Mouse (Mus musculus) midbrain, embryonic 12.5 days (tissue): Measurements from ENCODE around the gene Parp16. TPM values are rescaled to one million over a fixed set of nuclear protein-coding genes. Genes with fewer than 3 reads are reported as not detected.

Experiments
- ATAC-seq: fragments of 200-750 bp; cut with Nextera tagmentation; 2 replicates; pipeline ENCODE4 v1.8.0; 2017; ENCODE audit warnings: low read depth, moderate TSS enrichment, moderate library complexity; ENCODE audit not compliant: low FRiP score
- H3K27ac ChIP-seq: fragments of 300-500 bp; sonication (generic); replicated peaks from 2 replicates; pipeline ENCODE4 v1.5.1; 2016; ENCODE audit warnings: mild to moderate bottlenecking
- H3K27me3 ChIP-seq: fragments of 300-500 bp; sonication (generic); 2 replicates; pipeline ENCODE4 v1.6.1; 2016; ENCODE audit warnings: mild to moderate bottlenecking
- H3K36me3 ChIP-seq: fragments of 300-500 bp; sonication (generic); 2 replicates; pipeline ENCODE4 v1.6.1; 2016
- H3K4me1 ChIP-seq: fragments of 300-500 bp; sonication (generic); 2 replicates; pipeline ENCODE4 v1.6.1; 2016
- H3K4me2 ChIP-seq: fragments of 300-500 bp; sonication (generic); replicated peaks from 2 replicates; pipeline ENCODE4 v1.6.1; 2016; ENCODE audit warnings: mild to moderate bottlenecking, moderate library complexity
- H3K4me3 ChIP-seq: fragments of 300-500 bp; sonication (generic); 2 replicates; pipeline ENCODE4 v1.5.1; 2016; ENCODE audit warnings: mild to moderate bottlenecking
- H3K9ac ChIP-seq: fragments of 300-500 bp; sonication (generic); replicated peaks from 2 replicates; pipeline ENCODE4 v1.6.1; 2016; ENCODE audit warnings: mild to moderate bottlenecking, moderate library complexity
- H3K9me3 ChIP-seq: fragments of 300-500 bp; sonication (generic); 2 replicates; pipeline ENCODE4 v1.6.1; 2016; ENCODE audit warnings: mild to moderate bottlenecking
- WGBS: fragments of 180-500 bp; shearing (Covaris S2); methylation state at CpG from one replicate; pipeline ENCODE4 v1.1.7; 2016; 5-methylcytosine and 5-hydroxymethylcytosine counted together
- polyA plus RNA-seq: library from polyadenylated mRNA; unstranded; fragments of >200 nt; fragmentation: Nextera tagmentation; extraction: Ambion mirVana; gene quantifications from 2 replicates; pipeline ENCODE4 v1.2.1, GENCODE M21; 2016

Gene Parp16
- 5.6 and 6.5 TPM in 2 replicates for polyA plus RNA-seq

DNA sequence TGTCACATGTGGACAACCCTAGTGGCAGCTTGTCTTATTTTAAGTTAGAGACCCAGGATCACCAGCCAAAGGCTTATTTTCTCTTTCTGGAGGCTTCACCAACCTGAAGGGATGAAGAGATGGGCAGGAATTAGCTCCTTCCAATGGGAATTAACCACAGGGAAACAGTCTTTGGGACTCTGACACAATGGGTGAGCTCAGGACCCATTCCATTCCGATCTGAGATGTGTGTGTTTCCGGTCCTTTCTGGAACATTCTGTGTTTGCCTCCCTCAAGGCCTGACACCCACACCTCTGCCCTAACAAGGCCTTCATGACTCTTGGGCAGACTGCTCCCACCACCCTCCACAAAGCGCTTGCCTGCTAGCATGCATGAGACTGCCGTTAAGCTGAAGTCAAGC, at the start of gene Parp16:
Gene Parp16 (plus strand): TSS at position 301 of the 400 bp plus-strand sequence.
- Histone ChIP-seq H3K36me3 (no peaks in the 10 kb centered on the region), H3K4me2 (0 out of 2 replicates have a peak within 1 kb of the TSS, but pooled peaks have one; percentile 38), H3K9me3 (no peaks in the 10 kb centered on the region), H3K27ac (peak within 1 kb of the TSS; percentile 77), H3K4me3 (no peak within 1 kb of the TSS), H3K4me1 (peaks cover 44% of the 10 kb centered on the region), H3K9ac (no peak within 1 kb of the TSS), H3K27me3 (no peaks in the 10 kb centered on the region)
- 89% methylated on average over 4 of the region's 4 CpGs for WGBS
- ATAC-seq: no peak

DNA sequence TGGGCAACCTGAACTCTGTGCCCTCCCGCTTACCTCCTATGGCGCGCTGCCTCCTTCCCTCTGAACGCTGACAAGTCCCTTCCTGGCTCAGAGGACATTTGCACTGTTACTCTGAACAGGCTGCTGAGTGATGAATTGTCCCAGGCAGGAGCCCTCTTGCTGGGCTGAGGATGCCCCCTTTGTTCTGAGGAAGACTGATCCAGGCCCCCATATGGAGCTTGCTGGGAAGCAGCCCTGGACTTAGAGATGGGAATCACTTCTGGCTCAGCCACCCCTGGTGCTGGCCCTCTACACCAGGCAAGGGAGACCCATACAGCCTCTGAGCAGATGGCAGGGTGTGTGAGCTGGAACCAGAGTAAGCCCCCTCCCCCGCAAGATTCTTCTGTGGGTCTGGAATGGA, 49.2 kb upstream of the Parp16 start:
- peak overlapping the region; percentile 35 for H3K9ac ChIP-seq
- peak overlapping the region; percentile 13; the same call in 1 of the 2 replicates for H3K4me3 ChIP-seq
- H3K4me2 ChIP-seq: peak overlapping the region; percentile 77
- peaks cover 74% of the 10 kb centered on the region for H3K36me3 ChIP-seq
- H3K9me3 ChIP-seq: no peaks in the 10 kb centered on the region
- ATAC-seq: no peak
- H3K27ac ChIP-seq: peak overlapping the region; percentile 64
- 51% methylated on average over 5 of the region's 5 CpGs for WGBS
- peaks cover 82% of the 10 kb centered on the region for H3K4me1 ChIP-seq
- H3K27me3 ChIP-seq: no peaks in the 10 kb centered on the region

DNA sequence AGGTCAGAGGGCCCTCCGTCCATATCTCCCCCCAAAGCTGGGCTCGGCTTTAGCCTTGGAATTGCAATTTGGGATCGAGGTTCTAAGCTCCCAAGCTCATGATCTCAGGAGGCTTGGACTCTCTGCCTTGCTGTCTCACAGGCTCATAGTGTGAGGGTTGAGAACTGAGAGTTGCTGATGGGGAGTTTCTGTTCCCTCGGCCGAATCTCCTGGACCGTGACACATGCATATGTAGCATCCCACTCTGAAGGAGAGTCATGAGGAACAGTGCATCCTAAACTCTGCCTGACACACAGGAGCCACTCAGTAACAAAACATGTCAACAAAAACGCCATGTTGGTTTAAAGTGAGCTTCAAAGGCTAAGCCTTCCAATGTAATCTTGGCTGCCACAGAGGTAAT, 46.6 kb upstream of the Parp16 start:
- H3K27me3 ChIP-seq: no peaks in the 10 kb centered on the region
- peaks cover 90% of the 10 kb centered on the region for H3K4me1 ChIP-seq
- peaks cover 81% of the 10 kb centered on the region for H3K36me3 ChIP-seq
- H3K9ac ChIP-seq: no peak overlapping the region
- H3K4me2 ChIP-seq: no peak overlapping the region
- no peaks in the 10 kb centered on the region for H3K9me3 ChIP-seq
- ATAC-seq: no peak
- 81% methylated on average over 7 of the region's 7 CpGs for WGBS
- no peak overlapping the region for H3K4me3 ChIP-seq
- peak overlapping the region; percentile 64 for H3K27ac ChIP-seq

DNA sequence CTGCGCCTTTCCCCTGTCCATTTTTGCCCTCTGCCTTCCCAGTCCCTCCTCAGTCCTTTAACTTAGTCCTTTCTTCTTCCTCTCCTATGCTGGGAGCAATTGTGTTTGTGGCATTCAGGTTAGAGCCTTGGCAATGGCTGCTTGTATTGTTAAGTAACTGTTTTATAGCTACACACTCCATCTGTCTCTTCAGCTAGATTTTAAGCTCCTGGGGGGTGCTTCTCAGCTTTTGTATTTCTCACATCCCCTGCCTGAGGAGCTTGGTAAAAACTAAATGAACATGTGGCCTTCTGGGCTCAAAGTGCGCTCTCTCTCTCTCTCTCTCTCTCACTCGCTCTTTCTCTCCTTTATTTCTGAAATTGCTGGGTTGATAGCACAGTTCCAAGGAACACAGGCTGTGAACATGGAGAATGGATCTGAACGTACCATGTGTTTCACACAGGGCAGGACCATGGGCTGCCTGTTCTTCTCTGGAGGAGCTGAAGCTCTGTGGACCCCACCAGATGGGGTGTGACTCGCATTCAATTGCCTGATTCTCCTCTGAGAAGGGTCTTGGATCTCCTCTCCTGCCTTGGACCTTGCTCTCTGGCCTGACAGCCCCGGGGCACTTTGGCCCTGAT, 42.3 kb upstream of the Parp16 start:
- no peak for ATAC-seq
- Histone ChIP-seq H3K9me3 (no peaks in the 10 kb centered on the region), H3K9ac (peak overlapping the region; percentile 46), H3K4me2 (peak overlapping the region; percentile 35), H3K4me3 (peak overlapping the region; percentile 13; the same call in 1 of the 2 replicates), H3K36me3 (peaks cover 57% of the 10 kb centered on the region), H3K27ac (peak overlapping the region; percentile 96), H3K4me1 (peaks cover 93% of the 10 kb centered on the region), H3K27me3 (no peaks in the 10 kb centered on the region)
- 11% methylated on average over 6 of the region's 6 CpGs for WGBS

DNA sequence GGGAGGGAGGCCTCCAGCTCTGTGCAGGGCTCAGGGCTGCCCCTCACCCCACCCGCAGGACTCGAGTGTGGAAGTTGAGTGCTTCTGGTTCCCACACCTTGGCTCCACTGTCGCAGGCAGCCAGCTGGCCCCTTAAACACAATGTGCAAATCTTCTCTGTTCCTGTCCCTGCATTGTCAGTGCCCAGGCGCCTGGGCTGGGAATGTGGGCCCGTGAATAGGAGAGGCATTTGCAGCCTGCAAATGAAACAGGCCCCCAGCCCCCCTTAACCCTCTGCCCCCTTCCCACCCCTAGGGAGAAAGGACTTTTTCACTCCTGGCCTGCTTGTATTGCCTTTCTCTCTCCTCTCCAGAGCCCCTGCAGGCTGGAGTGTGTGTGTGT, 41.8 kb upstream of the Parp16 start:
- ATAC-seq: peak; percentile 88
- peaks cover 93% of the 10 kb centered on the region for H3K4me1 ChIP-seq
- H3K27me3 ChIP-seq: no peaks in the 10 kb centered on the region
- H3K4me3 ChIP-seq: peak overlapping the region; percentile 13; the same call in 1 of the 2 replicates
- H3K4me2 ChIP-seq: peak overlapping the region; percentile 35
- peaks cover 52% of the 10 kb centered on the region for H3K36me3 ChIP-seq
- no peaks in the 10 kb centered on the region for H3K9me3 ChIP-seq
- 5% methylated on average over 5 of the region's 5 CpGs for WGBS
- H3K9ac ChIP-seq: peak overlapping the region; percentile 46
- peak overlapping the region; percentile 96 for H3K27ac ChIP-seq

DNA sequence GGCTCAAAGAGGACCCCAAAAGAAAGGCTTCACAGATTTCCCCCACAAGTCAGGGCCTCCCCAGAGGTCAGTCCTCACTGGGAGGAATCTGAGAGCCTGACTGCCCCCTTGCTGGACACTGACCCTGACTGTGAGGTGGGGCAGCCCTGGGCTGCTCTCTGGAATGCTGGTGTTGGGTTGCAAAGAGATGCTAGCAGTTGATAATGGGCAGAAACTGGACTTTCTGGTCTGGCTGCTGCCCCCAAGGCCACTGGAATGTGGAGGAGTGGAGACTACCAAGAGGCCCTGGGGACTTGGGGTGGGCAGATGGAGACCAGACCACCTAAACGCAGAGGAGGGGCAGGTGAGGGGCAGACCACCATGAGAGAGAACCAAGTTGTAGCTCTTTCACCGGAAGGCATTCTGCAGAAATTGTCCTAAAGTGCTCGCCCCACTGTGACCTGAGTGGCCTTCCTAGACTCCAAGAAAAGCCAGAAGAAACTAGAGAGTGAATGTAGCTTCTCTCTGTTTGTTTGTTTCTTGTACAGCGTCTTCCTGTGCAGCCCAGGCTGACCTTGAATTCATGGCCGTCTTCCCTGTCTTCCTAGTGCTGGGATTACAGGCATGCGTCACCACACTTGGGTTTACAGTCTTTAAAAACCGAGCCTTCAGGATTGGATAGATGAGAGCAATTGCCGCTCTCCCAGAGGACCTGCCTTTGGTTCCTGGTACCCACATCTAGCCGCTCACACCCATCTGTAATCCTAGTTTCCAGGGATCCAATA, 40.3 kb upstream of the Parp16 start:
- Histone ChIP-seq H3K4me3 (no peak overlapping the region), H3K27me3 (no peaks in the 10 kb centered on the region), H3K9me3 (no peaks in the 10 kb centered on the region), H3K9ac (peak overlapping the region; percentile 46), H3K4me1 (peaks cover 90% of the 10 kb centered on the region), H3K36me3 (peaks cover 42% of the 10 kb centered on the region), H3K4me2 (no peak overlapping the region), H3K27ac (peak overlapping the region; percentile 96)
- no peak for ATAC-seq
- WGBS: 69% methylated on average over 9 of the region's 9 CpGs

DNA sequence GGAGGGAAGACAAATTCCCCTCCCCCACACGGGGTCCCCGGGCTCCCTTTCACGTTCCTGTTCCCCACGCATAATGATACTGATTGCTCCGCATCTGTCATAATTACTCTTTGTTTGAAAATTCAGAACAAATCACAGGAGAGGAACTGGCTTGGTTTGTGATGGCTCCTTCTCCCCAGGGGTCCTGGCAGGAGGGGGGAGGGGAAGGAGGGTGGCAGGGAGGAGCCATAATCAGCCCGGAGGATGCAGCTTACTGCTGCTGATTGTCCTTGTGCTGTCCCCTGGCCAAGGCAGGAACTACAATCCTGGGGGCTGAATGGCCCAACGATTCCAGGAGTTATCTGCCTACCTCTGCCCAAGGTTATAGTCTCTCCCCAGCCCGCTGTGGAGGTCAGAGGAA, 38.5 kb upstream of the Parp16 start:
- Histone ChIP-seq H3K4me1 (peaks cover 94% of the 10 kb centered on the region), H3K27me3 (no peaks in the 10 kb centered on the region), H3K36me3 (peaks cover 26% of the 10 kb centered on the region), H3K27ac (peak overlapping the region; percentile 96), H3K4me3 (no peak overlapping the region), H3K9me3 (no peaks in the 10 kb centered on the region), H3K9ac (peak overlapping the region; percentile 39; the same call in 1 of the 2 replicates), H3K4me2 (peak overlapping the region; percentile 34)
- WGBS: 11% methylated on average over 8 of the region's 8 CpGs
- no peak for ATAC-seq

DNA sequence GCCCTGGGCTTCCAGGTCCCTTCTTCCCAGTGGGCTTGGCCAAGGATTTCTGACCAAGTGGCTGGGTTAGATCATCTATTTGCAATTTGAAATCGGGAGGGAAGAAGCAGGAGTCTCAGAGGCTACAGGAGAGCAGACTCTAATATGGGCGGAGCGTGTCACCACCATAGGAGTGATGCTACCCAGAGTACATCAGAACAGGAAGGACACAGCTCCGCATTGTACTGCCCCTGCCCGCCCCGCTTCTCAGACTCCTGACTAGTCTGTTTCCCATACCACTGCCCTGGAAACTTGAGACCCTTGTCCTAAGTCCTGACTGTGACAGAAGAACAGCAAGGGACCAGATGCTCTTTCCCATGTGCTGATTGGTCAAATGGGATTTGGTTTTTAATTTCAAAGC, 37.5 kb upstream of the Parp16 start:
- Histone ChIP-seq H3K4me3 (no peak overlapping the region), H3K27ac (peak overlapping the region; percentile 96), H3K9me3 (no peaks in the 10 kb centered on the region), H3K27me3 (no peaks in the 10 kb centered on the region), H3K4me2 (peak overlapping the region; percentile 34; the same call in 1 of the 2 replicates), H3K9ac (no peak overlapping the region), H3K36me3 (peaks cover 21% of the 10 kb centered on the region), H3K4me1 (peaks cover 95% of the 10 kb centered on the region)
- ATAC-seq: no peak
- WGBS: 31% methylated on average over 6 of the region's 6 CpGs

DNA sequence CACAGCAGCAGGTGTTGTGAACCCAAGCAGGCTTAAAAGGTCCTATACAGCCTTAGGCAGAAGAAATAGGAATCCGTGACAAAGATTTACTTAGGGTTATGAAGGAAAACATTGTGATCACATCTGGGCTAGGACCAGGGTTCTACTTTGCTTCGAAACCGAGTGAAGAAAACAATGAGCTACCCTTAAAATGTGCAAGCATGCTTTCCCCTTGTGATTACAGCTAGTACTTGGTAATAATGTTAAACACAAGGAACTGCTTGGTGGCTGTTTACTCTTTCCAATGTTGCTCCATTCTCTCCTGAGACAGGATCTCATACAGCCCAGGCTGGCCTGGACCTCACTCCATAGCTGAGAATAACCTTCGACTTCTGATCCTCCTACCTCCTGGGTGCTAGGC, 34.0 kb upstream of the Parp16 start:
- 12% methylated on average over 4 of the region's 4 CpGs for WGBS
- no peaks in the 10 kb centered on the region for H3K27me3 ChIP-seq
- H3K4me2 ChIP-seq: peak overlapping the region; percentile 65
- H3K4me1 ChIP-seq: peaks cover 84% of the 10 kb centered on the region
- no peaks in the 10 kb centered on the region for H3K9me3 ChIP-seq
- ATAC-seq: no peak
- H3K9ac ChIP-seq: peak overlapping the region; percentile 8; the same call in 1 of the 2 replicates
- peak overlapping the region; percentile 98 for H3K27ac ChIP-seq
- peaks cover 18% of the 10 kb centered on the region for H3K36me3 ChIP-seq
- no peak overlapping the region for H3K4me3 ChIP-seq

DNA sequence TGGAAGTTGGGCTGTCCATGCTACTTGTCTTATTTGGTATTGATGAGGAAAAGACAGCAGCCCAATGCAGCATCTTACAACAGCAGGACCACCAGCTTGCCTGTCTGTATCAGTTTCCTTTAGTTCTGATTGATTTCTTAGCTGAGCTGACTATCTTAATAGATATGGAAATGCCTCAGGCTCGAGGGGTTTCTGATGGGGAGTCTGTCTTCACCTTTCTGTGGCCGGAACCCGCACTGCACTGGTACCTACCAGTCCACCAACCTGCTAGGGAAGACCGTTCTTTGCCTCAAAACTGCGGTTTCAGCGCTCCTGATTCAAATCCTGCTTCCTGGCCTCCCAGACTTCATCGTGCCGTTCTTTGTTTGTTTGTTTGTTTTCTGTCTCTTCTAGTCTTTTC, 33.3 kb upstream of the Parp16 start:
- Histone ChIP-seq H3K4me1 (peaks cover 82% of the 10 kb centered on the region), H3K27me3 (no peaks in the 10 kb centered on the region), H3K27ac (peak overlapping the region; percentile 98), H3K4me3 (0 out of 2 replicates have a peak overlapping the region, but pooled peaks have one; percentile 40), H3K4me2 (peak overlapping the region; percentile 65), H3K9me3 (no peaks in the 10 kb centered on the region), H3K36me3 (peaks cover 18% of the 10 kb centered on the region), H3K9ac (peak overlapping the region; percentile 66; the same call in 1 of the 2 replicates)
- 4% methylated on average over 8 of the region's 8 CpGs for WGBS
- ATAC-seq: no peak

DNA sequence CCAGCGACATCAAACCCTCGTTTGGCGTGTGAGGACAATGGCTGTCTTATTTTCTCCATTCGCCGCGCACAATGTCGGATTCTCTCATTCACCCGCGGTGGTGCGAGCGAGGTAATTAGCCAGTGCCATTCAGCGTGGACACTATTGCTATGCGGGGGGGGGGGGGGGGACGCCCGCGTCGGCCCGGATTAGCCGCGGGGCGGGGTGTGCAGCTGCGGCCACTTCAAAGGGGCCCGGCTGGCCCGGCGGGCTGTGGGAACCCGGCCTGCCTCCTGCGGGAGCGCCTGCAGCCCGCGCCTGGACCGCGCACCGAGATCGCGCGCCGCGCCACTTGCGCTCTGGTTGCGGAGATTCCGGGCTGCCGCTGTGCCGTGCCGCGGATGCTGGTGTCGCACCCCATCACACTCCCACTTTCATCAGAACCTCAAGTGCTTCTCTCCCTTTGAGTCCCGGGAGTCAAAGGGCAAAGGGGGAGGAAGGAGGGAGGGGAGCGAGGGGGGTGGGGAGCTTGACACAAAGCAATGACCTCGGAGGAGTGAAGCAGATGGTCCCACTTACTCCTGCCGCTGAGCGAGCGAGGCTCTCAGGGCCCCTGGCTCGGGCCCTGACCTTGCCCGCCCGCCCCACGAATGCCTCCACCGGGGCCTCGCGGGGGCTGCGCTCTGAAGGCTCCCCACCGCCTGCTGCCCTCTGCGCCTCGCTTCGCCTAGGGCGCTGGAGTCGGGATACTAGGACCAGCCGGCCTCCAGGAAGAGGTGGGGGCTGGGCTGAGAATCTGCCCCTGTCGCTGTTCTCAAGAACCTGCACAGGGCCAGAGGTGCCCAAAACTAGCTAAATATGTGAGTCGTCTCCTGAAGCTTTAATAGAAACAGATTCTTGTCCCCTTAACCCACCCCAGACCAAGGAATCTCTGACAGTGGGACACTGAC, 32.2 kb upstream of the Parp16 start:
- Histone ChIP-seq H3K36me3 (peaks cover 18% of the 10 kb centered on the region), H3K27me3 (no peaks in the 10 kb centered on the region), H3K9ac (peak overlapping the region; percentile 66), H3K4me1 (peaks cover 82% of the 10 kb centered on the region), H3K4me2 (peak overlapping the region; percentile 65), H3K27ac (peak overlapping the region; percentile 98), H3K4me3 (peak overlapping the region; percentile 40), H3K9me3 (no peaks in the 10 kb centered on the region)
- WGBS: under 1% methylated on average over 65 of the region's 69 CpGs
- peak; percentile 95 for ATAC-seq
